Mouse (Mus musculus) embryonic facial prominence, embryonic 11.5 days (tissue): ENCODE results near the gene Map4k3. TPM values are rescaled to one million over a fixed set of nuclear protein-coding genes. Genes with fewer than 3 reads are reported as not detected.
"Not testable (repeated sequence)": the region's sequence is repeated elsewhere in the genome, so short reads cannot be mapped to it uniquely, and the experiment has no call there.

Experiments used
- ATAC-seq: fragments of 200-750 bp; cut with Nextera tagmentation; replicated peaks from 2 replicates; pipeline ENCODE4 v1.8.0; 2017; ENCODE audit warnings: low read depth; ENCODE audit not compliant: insufficient number of reproducible peaks, low FRiP score, low TSS enrichment
- DNase-seq: peaks from one replicate; pipeline ENCODE4 v3.0.0-alpha.2; 2015; ENCODE audit warnings: low spot score
- H3K27ac ChIP-seq: fragments of 300-500 bp; sonication (generic); replicated peaks from 2 replicates; pipeline ENCODE4 v1.5.1; 2014; ENCODE audit warnings: mild to moderate bottlenecking, low read depth, low read length, control low read depth
- H3K27me3 ChIP-seq: fragments of 300-500 bp; sonication (generic); 2 replicates; pipeline ENCODE4 v1.6.1; 2014; ENCODE audit warnings: mild to moderate bottlenecking, low read length, moderate library complexity, mixed read lengths; ENCODE audit not compliant: control insufficient read depth, insufficient read depth
- H3K36me3 ChIP-seq: fragments of 300-500 bp; sonication (generic); replicated peaks from 2 replicates; pipeline ENCODE4 v1.6.1; 2014; ENCODE audit warnings: low read depth, mild to moderate bottlenecking, low read length, moderate library complexity, mixed read lengths; ENCODE audit not compliant: control insufficient read depth, insufficient read depth
- H3K4me1 ChIP-seq: fragments of 300-500 bp; sonication (generic); 2 replicates; pipeline ENCODE4 v1.6.1; 2014; ENCODE audit warnings: low read length, mixed read lengths; ENCODE audit not compliant: control insufficient read depth, insufficient read depth
- H3K4me2 ChIP-seq: fragments of 300-500 bp; sonication (generic); 2 replicates; pipeline ENCODE4 v1.6.1; 2014; ENCODE audit warnings: low read depth, mild to moderate bottlenecking, control low read depth, low read length, moderate library complexity
- H3K4me3 ChIP-seq: fragments of 300-500 bp; sonication (generic); 2 replicates; pipeline ENCODE4 v1.5.1; 2014; ENCODE audit warnings: low read depth, low read length, control low read depth
- H3K9ac ChIP-seq: fragments of 300-500 bp; sonication (generic); replicated peaks from 2 replicates; pipeline ENCODE4 v1.6.1; 2014; ENCODE audit warnings: mild to moderate bottlenecking, control low read depth, low read length
- H3K9me3 ChIP-seq: fragments of 300-500 bp; sonication (generic); replicated peaks from 2 replicates; pipeline ENCODE4 v1.6.1; 2016; ENCODE audit warnings: mild to moderate bottlenecking, low read length, inconsistent platforms, mixed read lengths; ENCODE audit not compliant: control insufficient read depth
- WGBS: fragments of 180-500 bp; shearing (Covaris S2); extraction: QIAGEN DNeasy Blood & Tissue Kit; methylation state at CpG from one replicate; pipeline ENCODE4 v1.1.7; 2014; 5-methylcytosine and 5-hydroxymethylcytosine counted together
- polyA plus RNA-seq: library from polyadenylated mRNA; unstranded; fragments of >200 nt; fragmentation: Nextera tagmentation; extraction: Ambion mirVana; gene quantifications from 2 replicates; pipeline ENCODE4 v1.2.1, GENCODE M21; 2014

Map4k3 gene
- polyA plus RNA-seq, 1 experiment from 2014 or later = 30.6 TPM

DNA sequence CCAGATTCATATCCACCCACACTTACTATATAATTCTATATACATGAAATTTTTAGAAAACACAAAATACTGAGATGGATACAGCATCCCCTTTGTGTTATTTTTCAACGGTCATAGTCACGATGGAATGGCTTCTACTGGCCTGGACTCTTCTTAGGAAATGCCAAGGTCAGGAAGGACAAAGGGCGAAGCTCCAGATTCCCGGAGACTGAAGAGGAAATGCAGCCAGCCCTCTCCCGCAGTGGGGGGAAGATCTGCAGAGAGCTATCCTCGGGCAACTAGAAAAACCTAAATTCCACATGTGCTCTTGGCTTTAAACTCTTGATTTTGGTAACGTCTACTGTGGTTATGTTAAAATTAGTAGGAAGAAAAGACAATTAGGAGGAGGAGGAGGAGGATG is 153.3 kb downstream of the Map4k3 start:
- ATAC-seq = no peak
- DNase-seq = no peak
- 65% methylated on average over 7 of the region's 7 CpGs for WGBS

GRCm38 (mm10) chr17:80574471-80574965 is 153.8 kb downstream of the Map4k3 start:
- WGBS = 75% methylated on average over 7 of the region's 7 CpGs

More for the DNA sequence above, 153.3 kb downstream of the Map4k3 start:
- Histone ChIP-seq H3K27me3 (no peaks in the 10 kb centered on the region), H3K9me3 (no peaks in the 10 kb centered on the region), H3K27ac (no peak overlapping the region), H3K4me2 (no peak overlapping the region), H3K4me1 (no peaks in the 10 kb centered on the region; the same call in 1 of the 2 replicates), H3K36me3 (no peaks in the 10 kb centered on the region), H3K4me3 (no peak overlapping the region), H3K9ac (no peak overlapping the region)

GRCm38 (mm10) chr17:80572187-80572935 is 155.9 kb downstream of the Map4k3 start:
- 88% methylated on average over 13 of the region's 13 CpGs for WGBS
- Histone ChIP-seq H3K4me2 (no peak overlapping the region), H3K4me3 (no peak overlapping the region), H3K36me3 (no peaks in the 10 kb centered on the region), H3K9ac (no peak overlapping the region), H3K27me3 (no peaks in the 10 kb centered on the region), H3K27ac (no peak overlapping the region), H3K9me3 (no peaks in the 10 kb centered on the region), H3K4me1 (no peaks in the 10 kb centered on the region; the same call in 1 of the 2 replicates)
- DNase-seq = no peak
- no peak for ATAC-seq

More at GRCm38 (mm10) chr17:80574471-80574965, 153.8 kb downstream of the Map4k3 start:
- Histone ChIP-seq H3K4me3 (no peak overlapping the region), H3K4me1 (no peaks in the 10 kb centered on the region; the same call in 1 of the 2 replicates), H3K36me3 (no peaks in the 10 kb centered on the region), H3K9ac (no peak overlapping the region), H3K27ac (no peak overlapping the region), H3K27me3 (no peaks in the 10 kb centered on the region), H3K9me3 (no peaks in the 10 kb centered on the region), H3K4me2 (no peak overlapping the region)
- ATAC-seq (no peak), DNase-seq (no peak)

DNA sequence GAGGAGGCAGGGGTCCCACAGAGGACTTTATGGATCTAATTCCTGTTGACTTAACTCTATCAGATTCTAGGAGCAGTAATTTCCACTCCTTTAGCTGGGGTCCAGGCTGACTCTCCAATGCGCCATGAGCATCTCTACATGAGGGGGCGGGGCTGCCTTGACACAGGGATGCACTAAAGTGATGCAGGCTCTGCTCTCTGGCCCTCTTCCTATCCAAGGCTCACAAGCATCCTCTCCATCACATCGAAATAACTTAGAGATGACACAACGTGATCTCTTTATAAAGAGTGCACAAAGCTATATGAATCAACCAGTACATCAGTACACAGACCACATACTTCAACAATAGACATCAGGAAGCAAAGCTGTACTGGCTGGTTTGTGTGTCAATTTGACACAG is 156.8 kb downstream of the Map4k3 start:
- WGBS = 89% methylated on average over 4 of the region's 4 CpGs
- Histone ChIP-seq H3K9me3 (no peaks in the 10 kb centered on the region), H3K27me3 (no peaks in the 10 kb centered on the region), H3K9ac (no peak overlapping the region), H3K36me3 (no peaks in the 10 kb centered on the region), H3K27ac (no peak overlapping the region), H3K4me1 (no peaks in the 10 kb centered on the region; the same call in 1 of the 2 replicates), H3K4me2 (no peak overlapping the region), H3K4me3 (no peak overlapping the region)
- DNase-seq = no peak
- ATAC-seq = no peak; the same call in 1 of the 2 replicates

DNA sequence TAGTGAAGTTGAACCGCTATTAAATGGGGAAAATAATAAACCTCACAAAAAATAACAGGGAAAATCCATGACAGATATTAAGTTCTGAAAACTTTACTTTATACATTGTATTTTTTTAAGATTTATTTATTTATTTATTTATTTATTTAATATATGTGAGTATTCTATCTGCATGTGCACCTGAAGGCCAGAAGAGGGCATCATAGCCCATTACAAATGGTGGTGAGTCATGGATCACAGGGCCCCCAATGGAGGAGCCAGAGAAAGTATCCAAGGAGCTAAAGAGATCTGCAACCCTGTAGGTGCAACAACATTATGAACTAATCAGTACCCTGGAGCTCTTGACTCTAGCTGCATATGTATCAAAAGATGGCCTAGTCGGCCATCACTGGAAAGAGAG is 158.6 kb downstream of the Map4k3 start:
- H3K9ac ChIP-seq, H3K36me3 ChIP-seq, H3K4me1 ChIP-seq, H3K4me3 ChIP-seq, H3K9me3 ChIP-seq, H3K27me3 ChIP-seq, H3K4me2 ChIP-seq, DNase-seq, H3K27ac ChIP-seq, ATAC-seq: not testable (repeated sequence)
- WGBS = 85% methylated on average over 1 of the region's 2 CpGs

DNA sequence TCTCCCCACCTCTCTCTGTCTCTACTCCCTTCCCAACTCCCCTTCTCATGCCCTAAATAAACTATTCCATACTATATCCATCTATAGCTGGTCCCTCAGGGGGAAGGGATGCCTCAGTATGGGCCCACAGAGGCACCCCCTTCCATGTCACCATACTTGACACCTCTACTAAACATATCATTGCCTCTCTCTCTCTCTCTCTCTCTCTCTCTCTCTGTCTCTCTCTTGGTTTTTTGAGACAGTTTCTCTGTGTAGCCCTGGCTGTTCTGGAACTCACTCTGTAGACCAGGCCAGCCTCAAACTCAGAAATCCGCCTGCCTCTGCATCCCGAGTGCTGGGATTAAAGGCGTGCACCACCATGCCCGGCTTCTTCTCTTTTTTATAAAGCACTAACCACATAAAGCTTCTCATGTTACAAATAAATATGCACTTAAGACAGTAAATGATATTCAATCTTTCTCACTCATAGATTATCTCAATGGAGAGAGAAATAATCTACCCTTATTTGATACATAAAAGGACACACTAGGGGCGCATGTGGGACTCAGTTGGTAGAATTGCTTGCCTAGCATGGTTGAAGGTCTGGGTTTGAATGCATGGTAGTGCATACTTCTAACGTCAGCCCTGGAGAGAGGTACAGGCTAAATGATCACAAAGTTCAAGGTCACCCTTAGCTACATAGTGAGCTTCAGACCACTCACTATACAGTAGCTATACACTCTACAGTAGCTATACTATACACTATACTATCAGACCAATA is 159.3 kb downstream of the Map4k3 start:
- Histone ChIP-seq H3K36me3 (no peaks in the 10 kb centered on the region), H3K9ac (no peak overlapping the region), H3K27ac (no peak overlapping the region), H3K4me3 (no peak overlapping the region), H3K4me1 (no peaks in the 10 kb centered on the region; the same call in 1 of the 2 replicates), H3K9me3 (no peaks in the 10 kb centered on the region), H3K4me2 (no peak overlapping the region), H3K27me3 (no peaks in the 10 kb centered on the region)
- DNase-seq (no peak), ATAC-seq (no peak)
- 89% methylated on average over 6 of the region's 6 CpGs for WGBS

DNA sequence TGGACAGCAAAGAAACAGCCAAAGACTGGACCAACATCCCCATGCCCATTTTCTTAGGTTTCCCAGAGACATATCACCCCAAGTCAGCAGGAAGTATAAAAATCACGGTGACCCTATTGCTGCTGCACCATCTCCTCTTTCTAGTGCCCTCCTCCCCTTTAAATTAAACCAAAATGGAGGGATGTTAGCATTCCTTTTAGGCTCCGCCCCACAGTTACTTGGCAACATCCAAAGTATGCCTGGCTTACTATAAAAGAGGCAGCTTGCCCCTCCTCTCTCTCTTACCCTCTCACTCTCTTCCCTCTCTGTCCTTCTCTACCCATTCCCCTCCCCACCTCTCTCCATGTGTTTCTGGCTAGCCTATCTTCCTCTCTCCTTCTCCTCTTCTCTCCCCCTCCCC is 159.8 kb downstream of the Map4k3 start:
- no peaks in the 10 kb centered on the region for H3K27me3 ChIP-seq
- ATAC-seq (no peak), DNase-seq (no peak)
- no peak overlapping the region for H3K27ac ChIP-seq
- 92% methylated on average over 2 of the region's 2 CpGs for WGBS
- no peak overlapping the region for H3K9ac ChIP-seq
- no peaks in the 10 kb centered on the region; the same call in 1 of the 2 replicates for H3K4me1 ChIP-seq
- H3K4me3 ChIP-seq = no peak overlapping the region
- no peaks in the 10 kb centered on the region for H3K9me3 ChIP-seq
- no peaks in the 10 kb centered on the region for H3K36me3 ChIP-seq
- H3K4me2 ChIP-seq = no peak overlapping the region

DNA sequence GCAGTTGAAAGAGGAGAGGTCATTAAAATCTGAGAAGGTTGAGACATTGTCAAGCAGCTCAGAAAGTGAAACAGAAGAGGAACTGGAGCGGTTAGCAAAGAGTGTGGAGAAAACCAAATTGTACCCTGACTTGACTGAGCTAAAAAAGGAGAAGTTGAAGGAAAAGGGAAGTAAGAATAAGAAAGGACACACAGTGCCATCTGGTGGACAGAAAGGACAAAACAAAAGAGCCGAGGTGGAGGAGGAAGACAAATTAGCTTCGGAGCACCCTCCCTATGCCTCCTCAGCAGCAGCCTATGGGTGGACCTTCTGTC is 163.7 kb downstream of the Map4k3 start:
- H3K4me1 ChIP-seq = no peaks in the 10 kb centered on the region
- WGBS = 74% methylated on average over 3 of the region's 3 CpGs
- H3K9me3 ChIP-seq = no peaks in the 10 kb centered on the region
- no peaks in the 10 kb centered on the region for H3K27me3 ChIP-seq
- H3K9ac ChIP-seq = no peak overlapping the region
- H3K27ac ChIP-seq = no peak overlapping the region
- ATAC-seq (no peak), DNase-seq (no peak)
- no peak overlapping the region for H3K4me3 ChIP-seq
- no peaks in the 10 kb centered on the region for H3K36me3 ChIP-seq
- no peak overlapping the region for H3K4me2 ChIP-seq
